Mouse (Mus musculus) testis, adult 10 weeks (tissue): ENCODE measurements around the gene Amer2. TPM values are rescaled to one million over a fixed set of nuclear protein-coding genes. Genes with fewer than 3 reads are reported as not detected.

Experiments
- polyA plus RNA-seq: library from polyadenylated mRNA; stranded (reverse); fragments of 350-450 nt; fragmentation: Illumina TruSeq; extraction: RNeasy Lipid Tissue Mini Kit (QIAGEN cat#74804); gene quantifications from one replicate; pipeline ENCODE4 v1.2.3, GENCODE M21; 2014; ENCODE audit warnings: low read depth, low replicate concordance

The Amer2 gene
- 8.9 TPM for polyA plus RNA-seq

DNA sequence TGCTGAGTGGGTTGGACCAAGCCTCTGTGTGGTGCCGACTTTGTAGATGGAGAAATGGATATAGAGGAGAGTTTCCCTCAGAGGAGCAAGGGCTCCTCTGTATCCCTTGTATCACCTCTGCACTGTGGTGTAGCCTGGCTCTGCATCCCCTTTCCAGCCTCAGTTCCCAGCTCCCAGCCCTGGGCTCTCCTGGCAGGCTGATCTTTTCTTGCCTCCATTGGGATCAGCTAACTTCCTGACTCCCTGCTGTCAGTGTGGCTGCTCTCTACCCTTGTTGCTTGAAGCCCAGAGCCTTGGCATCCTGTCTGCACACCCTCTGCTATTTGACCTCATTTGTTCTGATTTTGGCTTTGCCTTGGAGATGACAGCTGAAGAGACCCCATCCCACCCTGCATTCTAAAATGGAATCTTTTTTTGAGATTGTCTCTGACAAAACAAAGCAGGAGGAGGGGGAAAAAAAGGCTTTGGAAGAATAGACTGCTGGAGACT, at the start of gene Amer2:
Gene Amer2 (plus strand): TSS at position 439 of the 489 bp plus-strand sequence.

Other genes starting within 250 kb of the Amer2 start
- 49.7 TPM for gene Atp8a2, start 176.1 kb upstream of the Amer2 start, polyA plus RNA-seq
- 2.6 TPM for gene Nupl1, start 121.8 kb upstream of the Amer2 start, polyA plus RNA-seq
- gene Gm49336, start 121.8 kb upstream of the Amer2 start, polyA plus RNA-seq = 212 TPM
- 484 TPM for gene Mtmr6, start 108.0 kb upstream of the Amer2 start, polyA plus RNA-seq